Mouse (Mus musculus): ENCODE data around the gene Klhdc2. TPM values are rescaled to one million over a fixed set of nuclear protein-coding genes. Genes with fewer than 3 reads are reported as not detected.

Gene Klhdc2
- polyA plus RNA-seq, 1 experiment from 2014 or later: 68.6 TPM

DNA sequence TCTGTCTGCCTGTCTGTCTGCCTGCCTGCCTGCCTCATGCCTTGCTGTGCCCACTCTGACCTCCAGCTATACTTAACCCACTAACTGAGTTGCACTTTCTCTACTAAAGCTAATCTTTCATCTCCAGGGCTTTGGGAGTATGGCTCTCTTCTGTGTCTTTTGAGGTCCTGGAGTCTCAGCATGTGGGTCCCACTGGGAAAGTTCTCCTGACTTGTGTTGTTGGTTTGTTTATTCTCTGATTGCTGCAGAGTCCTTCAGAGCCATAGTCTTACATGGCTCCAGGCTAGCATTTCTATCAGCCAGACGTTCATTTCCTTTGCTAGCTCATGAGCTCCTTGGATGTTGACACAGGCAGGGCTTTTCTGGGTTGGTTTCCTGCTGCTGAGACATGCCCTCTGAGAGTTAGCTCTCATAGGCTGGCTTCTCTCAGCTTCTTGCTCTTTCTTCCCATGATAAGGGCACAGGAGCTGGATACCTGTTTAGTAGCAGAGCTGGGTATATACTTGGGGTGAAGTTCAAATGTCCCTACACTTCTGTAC is 16.5 kb upstream of the Klhdc2 start:
- Histone ChIP-seq H3K27ac (ENCODE audit: low read length) (no peak overlapping the region), H3K4me1 (ENCODE audit: control insufficient read depth, low read depth, low read length) (no peaks in the 10 kb centered on the region), H3K27me3 (ENCODE audit: control insufficient read depth, insufficient read depth, low read depth, low read length) (no peaks in the 10 kb centered on the region), H3K4me3 (ENCODE audit: low read depth, low read length) (no peak overlapping the region), H3K9me3 (replicated peaks; ENCODE audit: control insufficient read depth, low read length) (no peaks in the 10 kb centered on the region), H3K36me3 (ENCODE audit: control insufficient read depth, insufficient read depth) (no peaks in the 10 kb centered on the region), H3K4me2 (ENCODE audit: low read depth, low read length) (no peak overlapping the region), H3K9ac (ENCODE audit: low read depth, low read length) (no peak overlapping the region)
- no peak for ATAC-seq (ENCODE audit: low read depth)
- 10% methylated on average over 1 of the region's 1 CpGs for WGBS (ENCODE audit: insufficient replicate concordance)

- no peak overlapping the region for H3K9ac ChIP-seq (ENCODE audit: low read depth, low read length)
- H3K36me3 ChIP-seq (ENCODE audit: control insufficient read depth, insufficient read depth): no peaks in the 10 kb centered on the region
- no peaks in the 10 kb centered on the region for H3K27me3 ChIP-seq (ENCODE audit: control insufficient read depth, insufficient read depth, low read depth, low read length)
- 85% methylated on average over 3 of the region's 3 CpGs for WGBS (ENCODE audit: insufficient replicate concordance)
- no peak overlapping the region for H3K4me2 ChIP-seq (ENCODE audit: low read depth, low read length)
- H3K4me3 ChIP-seq (ENCODE audit: low read depth, low read length): no peak overlapping the region
- no peak overlapping the region for H3K27ac ChIP-seq (ENCODE audit: low read length)
- ATAC-seq (ENCODE audit: low read depth): no peak
- no peaks in the 10 kb centered on the region for H3K9me3 ChIP-seq (replicated peaks; ENCODE audit: control insufficient read depth, low read length)
- no peaks in the 10 kb centered on the region for H3K4me1 ChIP-seq (ENCODE audit: control insufficient read depth, low read depth, low read length)
These were observed 15.6 kb upstream of the Klhdc2 start for GRCm38 (mm10) chr12:69280915-69281314.

DNA sequence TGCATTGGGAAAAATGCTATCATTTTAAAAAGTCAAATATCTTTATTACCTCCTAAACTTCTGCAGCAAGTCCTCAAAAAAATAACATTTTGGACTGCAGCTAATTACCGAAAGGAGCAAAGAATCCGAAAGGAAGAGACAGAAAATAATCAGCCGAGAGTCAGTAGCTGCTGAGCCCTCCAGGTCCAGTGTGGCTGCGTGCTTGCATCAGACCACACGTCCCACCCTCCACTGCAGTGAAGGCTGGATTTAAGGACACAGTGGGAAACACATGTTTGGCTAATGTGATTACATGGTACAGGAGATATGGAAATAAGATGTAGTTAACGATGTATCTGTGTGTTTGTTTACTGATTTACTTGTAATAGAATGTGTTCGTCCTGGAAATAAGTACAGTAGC is 13.3 kb upstream of the Klhdc2 start:
- H3K4me2 ChIP-seq (ENCODE audit: low read depth, low read length): no peak overlapping the region
- 81% methylated on average over 7 of the region's 7 CpGs for WGBS (ENCODE audit: insufficient replicate concordance)
- no peaks in the 10 kb centered on the region for H3K36me3 ChIP-seq (ENCODE audit: control insufficient read depth, insufficient read depth)
- no peak overlapping the region for H3K27ac ChIP-seq (ENCODE audit: low read length)
- H3K4me3 ChIP-seq (ENCODE audit: low read depth, low read length): no peak overlapping the region
- H3K9me3 ChIP-seq (replicated peaks; ENCODE audit: control insufficient read depth, low read length): no peaks in the 10 kb centered on the region
- peaks cover 3% of the 10 kb centered on the region; the same call in 1 of the 2 replicates for H3K4me1 ChIP-seq (ENCODE audit: control insufficient read depth, low read depth, low read length)
- no peak overlapping the region for H3K9ac ChIP-seq (ENCODE audit: low read depth, low read length)
- H3K27me3 ChIP-seq (ENCODE audit: control insufficient read depth, insufficient read depth, low read depth, low read length): no peaks in the 10 kb centered on the region
- ATAC-seq (ENCODE audit: low read depth): no peak

DNA sequence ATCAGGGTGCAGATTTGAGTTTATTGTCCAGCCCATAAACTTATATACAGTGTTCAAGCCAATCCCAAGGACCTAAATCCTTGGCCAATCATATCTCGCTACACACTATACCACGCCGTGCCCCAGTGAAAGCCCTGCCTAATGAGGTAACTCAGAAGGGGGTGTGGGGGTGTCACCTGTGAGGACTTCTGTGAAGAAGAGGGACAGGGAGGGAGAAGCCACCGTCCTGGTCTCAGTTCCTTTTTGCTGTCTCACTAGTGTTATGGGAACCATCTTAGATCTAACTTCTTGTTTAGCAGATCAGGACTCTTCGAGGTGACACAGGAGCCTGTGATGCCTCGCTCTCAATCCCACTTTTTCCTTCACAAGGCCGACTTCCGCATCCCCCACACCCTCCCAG is 8.9 kb upstream of the Klhdc2 start:
- H3K36me3 ChIP-seq (ENCODE audit: control insufficient read depth, insufficient read depth): no peaks in the 10 kb centered on the region
- ATAC-seq (ENCODE audit: low read depth): peak; percentile 19; the same call in 1 of the 2 replicates
- no peaks in the 10 kb centered on the region for H3K9me3 ChIP-seq (replicated peaks; ENCODE audit: control insufficient read depth, low read length)
- no peak overlapping the region for H3K4me3 ChIP-seq (ENCODE audit: low read depth, low read length)
- no peak overlapping the region for H3K4me2 ChIP-seq (ENCODE audit: low read depth, low read length)
- 76% methylated on average over 8 of the region's 8 CpGs for WGBS (ENCODE audit: insufficient replicate concordance)
- no peak overlapping the region for H3K9ac ChIP-seq (ENCODE audit: low read depth, low read length)
- no peaks in the 10 kb centered on the region for H3K27me3 ChIP-seq (ENCODE audit: control insufficient read depth, insufficient read depth, low read depth, low read length)
- no peak overlapping the region for H3K27ac ChIP-seq (ENCODE audit: low read length)
- H3K4me1 ChIP-seq (ENCODE audit: control insufficient read depth, low read depth, low read length): peaks cover 5% of the 10 kb centered on the region

- no peak for ATAC-seq (ENCODE audit: low read depth)
- H3K27ac ChIP-seq (ENCODE audit: low read length): no peak overlapping the region
- no peak overlapping the region for H3K4me2 ChIP-seq (ENCODE audit: low read depth, low read length)
- H3K9ac ChIP-seq (ENCODE audit: low read depth, low read length): no peak overlapping the region
- H3K4me1 ChIP-seq (ENCODE audit: control insufficient read depth, low read depth, low read length): peaks cover 15% of the 10 kb centered on the region
- no peaks in the 10 kb centered on the region for H3K9me3 ChIP-seq (replicated peaks; ENCODE audit: control insufficient read depth, low read length)
- no peak overlapping the region for H3K4me3 ChIP-seq (ENCODE audit: low read depth, low read length)
- 72% methylated on average over 9 of the region's 9 CpGs for WGBS (ENCODE audit: insufficient replicate concordance)
- no peaks in the 10 kb centered on the region for H3K36me3 ChIP-seq (ENCODE audit: control insufficient read depth, insufficient read depth)
- H3K27me3 ChIP-seq (ENCODE audit: control insufficient read depth, insufficient read depth, low read depth, low read length): no peaks in the 10 kb centered on the region
These were observed 7.8 kb upstream of the Klhdc2 start for GRCm38 (mm10) chr12:69288699-69289098.

DNA sequence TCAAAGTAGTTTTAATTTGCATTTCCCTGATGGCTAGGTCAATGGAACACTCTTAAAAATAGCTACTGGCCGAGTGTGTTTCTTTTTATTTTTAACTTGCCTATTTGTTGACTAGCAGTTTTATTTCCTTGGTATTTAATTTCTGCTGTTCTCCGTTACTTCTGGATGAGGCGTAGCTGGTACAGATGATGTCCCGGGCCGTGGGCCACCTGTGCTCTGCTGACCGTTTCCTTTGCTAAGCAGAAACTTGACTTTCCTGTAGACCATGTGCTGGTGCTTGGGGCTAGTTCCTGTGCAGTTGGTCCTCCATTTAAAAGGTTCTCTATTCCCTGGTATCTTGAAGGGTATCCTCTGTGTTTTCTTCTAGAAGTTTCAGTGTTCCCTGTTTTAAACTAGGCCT is 4.1 kb upstream of the Klhdc2 start:
- 86% methylated on average over 6 of the region's 6 CpGs for WGBS (ENCODE audit: insufficient replicate concordance)
- no peak for ATAC-seq (ENCODE audit: low read depth)
- Histone ChIP-seq H3K36me3 (ENCODE audit: control insufficient read depth, insufficient read depth) (no peaks in the 10 kb centered on the region), H3K4me2 (ENCODE audit: low read depth, low read length) (peak overlapping the region; percentile 4; the same call in 1 of the 2 replicates), H3K4me3 (ENCODE audit: low read depth, low read length) (no peak overlapping the region), H3K4me1 (ENCODE audit: control insufficient read depth, low read depth, low read length) (peaks cover 32% of the 10 kb centered on the region), H3K27me3 (ENCODE audit: control insufficient read depth, insufficient read depth, low read depth, low read length) (no peaks in the 10 kb centered on the region), H3K27ac (ENCODE audit: low read length) (peak overlapping the region; percentile 48; the same call in 1 of the 2 replicates), H3K9me3 (replicated peaks; ENCODE audit: control insufficient read depth, low read length) (no peaks in the 10 kb centered on the region), H3K9ac (ENCODE audit: low read depth, low read length) (no peak overlapping the region)

- H3K4me3 ChIP-seq (ENCODE audit: low read depth, low read length): peak overlapping the region; percentile 25
- H3K9ac ChIP-seq (ENCODE audit: low read depth, low read length): peak overlapping the region; percentile 54
- no peaks in the 10 kb centered on the region for H3K9me3 ChIP-seq (replicated peaks; ENCODE audit: control insufficient read depth, low read length)
- 7% methylated on average over 2 of the region's 2 CpGs for WGBS (ENCODE audit: insufficient replicate concordance)
- peak; percentile 91 for ATAC-seq (ENCODE audit: low read depth)
- peak overlapping the region; percentile 61 for H3K4me2 ChIP-seq (ENCODE audit: low read depth, low read length)
- H3K27ac ChIP-seq (ENCODE audit: low read length): peak overlapping the region; percentile 97
- no peaks in the 10 kb centered on the region for H3K36me3 ChIP-seq (ENCODE audit: control insufficient read depth, insufficient read depth)
- H3K4me1 ChIP-seq (ENCODE audit: control insufficient read depth, low read depth, low read length): peaks cover 43% of the 10 kb centered on the region
- no peaks in the 10 kb centered on the region for H3K27me3 ChIP-seq (ENCODE audit: control insufficient read depth, insufficient read depth, low read depth, low read length)
These were observed 2.7 kb upstream of the Klhdc2 start for GRCm38 (mm10) chr12:69293815-69294214.

DNA sequence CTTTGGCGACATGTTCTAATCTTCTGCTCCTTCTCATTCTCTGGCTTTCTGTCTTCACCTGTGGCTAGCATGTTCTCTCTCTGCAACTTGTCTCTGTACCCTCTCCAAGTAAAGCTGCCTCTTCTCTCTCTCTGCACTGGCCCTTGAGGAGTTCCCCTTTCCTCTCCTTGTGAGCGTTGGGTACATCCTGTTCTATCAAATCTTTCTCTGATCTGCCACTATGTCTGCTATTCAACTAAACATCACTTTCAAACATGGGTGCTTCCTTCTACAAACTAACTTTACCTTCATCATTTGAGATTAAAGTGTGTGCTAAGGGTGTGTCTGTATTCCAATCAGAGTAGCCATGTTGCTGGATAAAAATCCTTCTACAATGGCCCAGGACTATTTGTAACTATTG is 1.5 kb upstream of the Klhdc2 start:
- H3K4me1 ChIP-seq (ENCODE audit: control insufficient read depth, low read depth, low read length): peaks cover 50% of the 10 kb centered on the region
- H3K9me3 ChIP-seq (replicated peaks; ENCODE audit: control insufficient read depth, low read length): no peaks in the 10 kb centered on the region
- H3K27me3 ChIP-seq (ENCODE audit: control insufficient read depth, insufficient read depth, low read depth, low read length): no peaks in the 10 kb centered on the region
- peak overlapping the region; percentile 18; the same call in 1 of the 2 replicates for H3K9ac ChIP-seq (ENCODE audit: low read depth, low read length)
- no peak overlapping the region for H3K4me3 ChIP-seq (ENCODE audit: low read depth, low read length)
- no peak for ATAC-seq (ENCODE audit: low read depth)
- H3K36me3 ChIP-seq (ENCODE audit: control insufficient read depth, insufficient read depth): no peaks in the 10 kb centered on the region
- H3K4me2 ChIP-seq (ENCODE audit: low read depth, low read length): no peak overlapping the region
- WGBS (ENCODE audit: insufficient replicate concordance): 41% methylated on average over 2 of the region's 2 CpGs
- H3K27ac ChIP-seq (ENCODE audit: low read length): peak overlapping the region; percentile 97

GRCm38 (mm10) chr12:69295651-69296050 is 830 bp upstream of the Klhdc2 start:
- no peaks in the 10 kb centered on the region for H3K9me3 ChIP-seq (replicated peaks; ENCODE audit: control insufficient read depth, low read length)
- no peak overlapping the region; the same call in 1 of the 2 replicates for H3K9ac ChIP-seq (ENCODE audit: low read depth, low read length)
- H3K4me3 ChIP-seq (ENCODE audit: low read depth, low read length): no peak overlapping the region
- WGBS (ENCODE audit: insufficient replicate concordance): 62% methylated on average over 4 of the region's 4 CpGs
- no peak for ATAC-seq (ENCODE audit: low read depth)
- H3K27ac ChIP-seq (ENCODE audit: low read length): peak overlapping the region; percentile 97
- H3K4me1 ChIP-seq (ENCODE audit: control insufficient read depth, low read depth, low read length): peaks cover 50% of the 10 kb centered on the region
- H3K4me2 ChIP-seq (ENCODE audit: low read depth, low read length): peak overlapping the region; percentile 84
- no peaks in the 10 kb centered on the region for H3K27me3 ChIP-seq (ENCODE audit: control insufficient read depth, insufficient read depth, low read depth, low read length)
- no peaks in the 10 kb centered on the region; the same call in 1 of the 2 replicates for H3K36me3 ChIP-seq (ENCODE audit: control insufficient read depth, insufficient read depth)

Data from liver, embryonic 16.5 days (tissue).